Mouse (Mus musculus): Measurements from ENCODE around the gene Prdm11.

Prdm11 gene

DNA sequence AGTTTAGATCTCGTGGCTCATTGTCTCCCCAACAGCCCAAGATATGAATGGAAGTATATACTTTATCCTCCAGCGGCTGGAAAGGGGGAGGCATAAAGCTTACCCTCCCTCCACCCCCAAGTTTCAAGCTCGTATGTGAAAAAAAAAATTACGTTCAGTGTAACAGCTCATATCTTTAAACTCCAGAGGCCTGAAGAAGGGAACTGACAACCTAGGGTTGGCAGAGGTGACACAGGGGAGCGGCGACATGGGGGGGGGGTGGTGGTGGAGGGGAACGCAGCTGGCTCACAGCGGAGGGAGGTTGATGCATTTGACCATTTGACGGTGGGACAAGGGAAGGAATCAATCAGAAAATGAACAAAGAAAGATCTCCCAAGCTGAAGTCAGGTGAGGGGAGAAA lies 74.9 kb downstream of the Prdm11 start:
- intact Hi-C loops (cut with DNase I): no loop called here

DNA sequence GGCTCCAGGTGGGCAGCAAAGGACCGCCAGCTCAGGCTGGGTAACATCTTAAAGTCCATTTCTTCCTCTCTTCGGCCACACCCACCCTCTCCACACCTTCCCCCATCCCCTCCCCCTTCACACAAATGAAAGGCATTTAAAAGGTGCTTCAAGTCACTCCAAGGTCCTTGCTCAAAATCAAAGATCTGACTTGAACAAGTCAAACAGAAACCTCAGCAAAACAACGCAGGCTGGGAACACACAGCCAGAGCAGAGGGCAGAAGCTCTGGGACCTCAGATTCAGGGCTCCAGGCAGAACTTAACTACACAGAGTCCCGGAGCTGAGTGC lies 78.2 kb downstream of the Prdm11 start:
- intact Hi-C loops (cut with DNase I): no loop called here

DNA sequence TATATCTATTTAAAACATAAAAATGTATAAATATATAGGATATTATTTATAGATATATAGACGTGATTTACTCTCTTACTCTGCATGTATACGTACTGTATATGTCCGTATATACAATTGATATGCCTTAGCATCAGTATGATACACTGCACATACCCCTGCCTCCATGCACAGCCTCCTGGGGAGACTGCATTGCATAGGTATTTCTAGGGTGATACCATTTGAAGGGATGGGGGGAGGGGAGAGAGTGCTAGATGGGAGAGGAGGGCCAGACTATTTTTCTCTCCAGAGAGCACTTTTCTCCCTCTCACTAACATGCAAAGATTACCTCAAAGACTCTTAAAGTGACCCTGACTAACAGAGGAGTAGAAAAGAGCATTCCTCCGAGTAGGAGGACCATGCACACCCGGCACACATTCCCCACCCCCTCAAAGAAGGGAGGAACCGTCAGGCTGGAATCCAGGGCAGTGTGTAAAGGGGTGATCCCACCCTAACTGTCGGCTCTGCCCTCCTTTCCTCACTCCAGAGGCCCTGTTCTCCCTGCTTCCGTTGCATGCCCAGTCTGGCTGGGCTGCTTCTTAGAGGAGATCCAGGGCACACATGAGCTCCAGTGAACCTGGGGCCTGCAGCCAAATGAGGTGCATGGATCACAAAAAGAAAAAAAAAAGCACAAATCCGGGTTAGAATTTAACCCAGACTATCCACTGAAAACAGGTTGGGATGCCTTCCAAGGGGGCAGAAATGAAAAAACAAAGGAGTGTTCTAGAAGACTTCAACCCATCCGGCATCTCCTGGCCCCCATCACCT lies 78.7 kb downstream of the Prdm11 start:
- intact Hi-C loops (cut with DNase I): no loop called here

DNA sequence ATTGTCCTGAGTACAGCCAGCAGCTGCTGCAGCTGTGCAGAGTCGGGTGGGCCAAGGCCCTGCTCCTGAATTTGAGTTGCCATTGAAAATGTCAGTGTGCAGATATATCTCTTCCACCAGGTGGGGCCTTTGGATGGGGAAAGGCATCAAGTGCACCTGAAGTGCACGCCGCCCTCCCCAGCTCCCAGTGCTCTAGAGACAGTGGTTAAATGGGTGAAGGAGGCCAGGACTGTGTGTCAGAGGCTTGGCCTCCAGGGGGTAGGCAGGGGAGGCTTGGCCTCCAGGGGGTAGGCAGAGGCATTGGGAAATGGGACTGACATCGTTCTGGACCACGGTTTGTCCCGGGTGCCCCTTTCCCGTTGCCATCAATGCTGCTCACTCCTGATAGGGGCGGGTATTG lies 79.7 kb downstream of the Prdm11 start:
- intact Hi-C loops (cut with DNase I): no loop called here

DNA sequence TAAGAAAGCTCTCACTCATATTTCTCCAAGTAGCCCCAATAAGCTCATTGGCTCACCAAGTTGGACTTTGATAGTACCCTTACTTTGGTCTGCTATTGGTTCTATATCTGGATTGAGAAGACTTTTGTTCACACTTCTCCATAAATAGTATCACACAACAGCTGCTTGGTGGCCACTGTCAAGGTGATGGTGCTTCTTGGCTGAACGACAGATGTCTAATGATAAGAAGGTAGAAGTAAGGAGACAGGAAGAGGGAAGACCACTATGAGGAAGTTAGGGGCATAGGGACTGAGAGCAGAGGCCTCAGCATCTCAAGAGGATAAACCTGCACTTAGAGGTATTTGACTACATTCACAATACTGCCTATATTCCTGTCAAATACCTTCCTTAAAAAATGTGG lies 81.6 kb downstream of the Prdm11 start:
- intact Hi-C loops (cut with DNase I): no loop called here

DNA sequence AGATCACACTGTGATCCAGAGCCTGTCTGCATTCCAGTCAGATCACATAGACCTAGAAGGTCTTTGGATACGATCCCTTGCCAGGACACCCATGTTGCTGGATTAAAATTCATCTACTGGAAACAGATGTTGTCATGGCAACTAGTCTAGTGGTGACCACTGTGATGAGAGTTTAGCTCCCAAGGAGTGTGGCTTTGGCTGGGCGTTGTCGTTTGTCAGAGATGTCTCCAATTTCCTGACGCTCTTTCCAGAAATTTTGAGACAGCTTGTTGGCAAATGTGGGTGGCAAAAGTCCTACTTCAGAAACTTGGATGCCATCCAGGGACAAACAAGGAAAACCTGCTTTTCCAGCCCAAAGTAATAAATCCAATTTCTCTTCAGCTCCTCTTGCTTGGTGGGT lies 87.3 kb downstream of the Prdm11 start:
- intact Hi-C loops (cut with DNase I): no loop called here

DNA sequence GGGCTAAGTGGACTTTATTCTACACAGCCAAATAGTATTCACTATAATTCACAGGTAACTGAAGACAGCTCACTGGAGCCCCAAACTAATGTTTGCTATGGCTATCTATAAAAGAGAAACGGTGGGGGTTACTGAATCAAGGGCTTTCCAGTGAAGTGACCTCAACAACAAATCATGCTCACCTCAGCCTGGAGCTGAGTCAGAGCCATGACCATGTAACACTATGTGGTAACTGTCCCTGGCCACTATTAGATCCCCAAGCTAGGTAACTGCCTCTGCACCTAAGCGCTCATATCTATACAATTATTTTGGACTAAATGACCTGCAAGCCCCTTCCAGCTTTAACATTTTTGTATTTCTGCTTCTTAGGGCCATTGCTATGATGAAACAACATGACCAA lies 89.0 kb downstream of the Prdm11 start:
- intact Hi-C loops (cut with DNase I): no loop called here

DNA sequence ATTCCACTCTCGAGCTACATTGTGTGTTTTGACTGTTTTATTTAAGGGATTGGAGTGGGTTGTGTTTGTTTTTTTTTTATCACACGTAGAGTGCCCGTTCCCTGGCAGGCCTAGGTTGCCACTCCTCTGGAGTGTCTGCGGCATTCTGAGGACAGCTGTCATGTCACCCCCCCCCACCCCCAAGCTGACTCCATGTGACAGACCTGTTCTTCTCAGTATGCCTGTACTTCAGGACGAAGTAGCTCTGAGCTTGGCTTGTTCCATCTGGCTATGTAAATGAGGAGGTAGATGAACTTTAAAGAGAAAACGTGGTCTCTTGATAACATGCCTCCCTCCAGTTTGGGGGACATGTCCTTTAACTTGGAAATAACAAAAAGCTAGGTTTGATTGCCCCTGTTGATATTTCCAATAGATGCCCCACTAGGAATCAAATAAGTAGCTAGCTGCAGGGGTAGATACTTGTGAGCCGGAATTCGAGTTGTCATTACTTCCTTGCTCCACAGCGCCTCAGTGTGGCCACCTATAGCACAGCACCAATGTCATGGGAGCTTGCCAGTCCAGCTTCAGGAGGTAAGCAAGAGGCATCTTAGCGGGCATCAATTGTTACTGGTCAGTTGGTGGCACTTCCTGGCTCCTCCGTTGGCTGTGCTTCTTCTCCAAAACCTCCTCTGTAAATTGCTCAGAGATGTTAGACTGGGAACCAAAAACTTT lies 91.4 kb downstream of the Prdm11 start:
- intact Hi-C loops (cut with DNase I): loop anchor here (5.0 kb wide), 1 partner anchor 42 kb away; no protein-coding TSS in a partner anchor

DNA sequence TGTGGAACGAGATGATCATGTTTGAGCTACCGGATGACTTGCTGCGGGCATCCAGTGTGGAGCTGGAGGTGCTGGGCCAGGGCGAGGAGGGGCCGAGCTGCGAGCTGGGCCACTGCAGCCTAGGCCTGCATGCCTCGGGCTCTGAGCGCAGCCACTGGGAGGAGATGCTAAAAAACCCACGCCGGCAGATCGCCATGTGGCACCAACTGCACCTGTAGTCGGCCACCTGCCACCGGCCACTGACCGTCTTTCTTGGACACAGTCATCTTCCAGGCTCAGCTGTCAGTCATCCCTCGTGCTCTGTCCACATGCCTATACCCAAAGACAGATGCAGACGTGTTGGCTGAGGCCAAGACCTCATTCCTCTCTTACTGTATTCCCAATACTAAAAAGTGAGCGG lies 92.5 kb downstream of the Prdm11 start:
- intact Hi-C loops (cut with DNase I): loop anchor here (5.0 kb wide), 1 partner anchor 41 kb away; no protein-coding TSS in a partner anchor

DNA sequence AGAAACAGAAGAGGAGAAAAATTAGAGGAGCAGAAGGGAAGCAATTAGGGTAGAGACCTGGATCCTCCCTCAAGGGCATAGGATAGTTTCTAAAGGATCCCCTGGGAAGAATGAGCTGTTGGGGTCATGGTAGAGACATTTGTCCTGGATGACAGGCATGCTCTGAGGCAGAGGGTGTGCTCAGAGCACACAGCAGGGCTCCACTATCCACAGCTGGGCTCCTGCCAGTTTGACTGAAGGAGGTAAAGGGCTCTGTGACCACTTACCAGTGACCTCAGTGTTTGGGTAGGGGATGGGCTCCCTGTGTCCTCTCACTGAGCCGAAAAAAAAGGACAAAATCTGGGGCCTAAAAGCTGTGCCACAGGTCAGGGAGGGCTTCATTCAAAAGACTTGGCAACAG lies 96.4 kb downstream of the Prdm11 start:
- intact Hi-C loops (cut with DNase I): no loop called here

DNA sequence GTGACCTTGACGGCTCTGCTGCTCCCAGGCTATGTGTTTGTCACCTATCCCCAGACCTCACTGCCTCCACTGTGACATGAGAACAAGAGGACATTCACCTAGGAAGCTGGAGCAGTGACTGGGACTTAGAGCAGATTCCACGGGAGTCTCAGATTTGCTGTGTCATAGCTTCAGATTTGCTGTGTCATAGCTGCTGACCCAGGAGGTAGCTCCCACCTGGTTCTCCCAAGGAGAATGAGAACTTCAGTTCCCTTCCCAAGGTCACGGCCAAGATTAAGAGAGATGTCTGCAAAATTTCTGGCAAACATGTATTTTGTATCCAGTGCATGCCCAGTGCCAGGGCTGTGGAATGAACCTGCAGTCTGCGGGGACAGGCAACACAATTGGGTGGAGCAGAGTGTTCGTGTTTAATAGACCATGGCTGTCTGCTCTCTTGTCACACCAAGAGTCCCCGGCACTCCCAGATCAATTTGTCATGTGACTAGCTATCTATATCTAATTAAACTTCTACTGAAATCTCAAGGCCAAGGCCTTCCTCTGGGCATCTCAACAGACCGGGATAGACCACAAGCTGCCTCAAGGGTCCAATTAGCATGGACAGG lies 97.2 kb downstream of the Prdm11 start:
- intact Hi-C loops (cut with DNase I): no loop called here

DNA sequence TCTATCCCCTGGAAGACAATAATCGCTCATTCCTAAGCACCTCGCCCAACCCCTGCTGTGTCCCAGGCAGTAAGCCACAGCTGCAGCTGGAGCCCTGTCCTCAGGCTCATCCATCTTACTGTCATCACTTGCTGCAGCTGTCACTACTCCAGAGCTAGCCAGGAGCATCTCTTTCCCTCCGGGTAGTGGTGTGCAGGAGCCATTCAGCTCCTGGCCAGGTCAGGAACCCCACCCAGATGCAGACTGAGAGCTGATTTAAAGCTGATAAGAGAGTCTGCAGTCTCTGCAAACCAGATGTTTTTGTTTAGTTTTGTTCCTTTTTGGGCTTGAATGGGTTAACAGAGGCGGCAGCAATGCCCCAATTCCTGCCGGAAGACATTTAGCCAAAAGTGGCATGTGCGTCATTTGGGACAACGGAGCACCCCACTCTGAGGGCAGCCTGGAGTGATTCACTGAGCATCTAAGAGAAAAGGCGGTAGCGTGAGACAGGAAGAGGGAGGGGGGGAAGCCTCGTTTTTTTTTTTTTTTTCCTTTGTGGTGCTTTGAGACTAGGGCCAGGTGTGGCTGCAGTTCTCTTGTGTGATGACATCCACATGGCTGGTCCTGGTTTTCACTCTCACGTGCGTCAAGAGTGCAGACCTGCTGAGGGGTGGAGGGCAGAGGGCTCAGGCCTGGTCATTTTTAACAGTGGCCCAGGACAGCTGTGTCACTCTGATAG lies 97.8 kb downstream of the Prdm11 start:
- intact Hi-C loops (cut with DNase I): no loop called here

DNA sequence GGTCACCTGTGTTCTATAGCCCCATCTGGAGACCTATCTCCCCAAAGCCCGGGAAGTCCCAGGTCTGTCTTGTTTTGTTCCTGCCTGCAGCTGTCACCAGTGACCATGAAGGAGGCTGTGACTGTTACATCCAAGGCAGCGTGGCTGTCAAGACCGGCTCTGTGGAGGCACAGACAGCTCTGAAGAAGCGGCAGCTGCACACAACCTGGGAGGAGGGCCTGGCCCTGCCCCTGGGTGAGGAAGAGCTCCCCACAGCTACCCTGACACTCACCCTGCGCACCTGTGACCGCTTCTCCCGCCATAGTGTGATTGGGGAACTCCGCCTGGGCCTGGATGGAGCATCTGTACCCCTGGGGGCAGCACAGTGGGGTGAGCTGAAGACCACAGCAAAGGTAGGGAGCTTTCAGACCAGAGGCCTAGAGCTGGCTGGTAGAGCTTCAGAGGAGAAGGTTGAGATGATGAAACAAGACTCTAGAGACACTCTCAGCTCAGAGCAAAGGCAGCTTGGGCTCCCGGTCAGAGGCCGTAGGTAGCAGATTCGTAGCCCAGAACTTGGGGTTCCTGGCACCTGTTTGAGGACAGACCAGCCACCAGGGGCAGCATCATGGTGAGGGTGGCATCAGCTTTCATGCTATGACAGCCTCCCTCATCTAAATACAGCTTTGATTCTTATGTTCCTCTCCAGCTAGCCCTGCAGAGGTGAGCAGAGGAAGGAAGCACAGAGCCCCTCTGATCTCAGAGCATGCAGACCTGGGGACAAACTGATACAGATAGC lies 100.0 kb downstream of the Prdm11 start:
- intact Hi-C loops (cut with DNase I): no loop called here

DNA sequence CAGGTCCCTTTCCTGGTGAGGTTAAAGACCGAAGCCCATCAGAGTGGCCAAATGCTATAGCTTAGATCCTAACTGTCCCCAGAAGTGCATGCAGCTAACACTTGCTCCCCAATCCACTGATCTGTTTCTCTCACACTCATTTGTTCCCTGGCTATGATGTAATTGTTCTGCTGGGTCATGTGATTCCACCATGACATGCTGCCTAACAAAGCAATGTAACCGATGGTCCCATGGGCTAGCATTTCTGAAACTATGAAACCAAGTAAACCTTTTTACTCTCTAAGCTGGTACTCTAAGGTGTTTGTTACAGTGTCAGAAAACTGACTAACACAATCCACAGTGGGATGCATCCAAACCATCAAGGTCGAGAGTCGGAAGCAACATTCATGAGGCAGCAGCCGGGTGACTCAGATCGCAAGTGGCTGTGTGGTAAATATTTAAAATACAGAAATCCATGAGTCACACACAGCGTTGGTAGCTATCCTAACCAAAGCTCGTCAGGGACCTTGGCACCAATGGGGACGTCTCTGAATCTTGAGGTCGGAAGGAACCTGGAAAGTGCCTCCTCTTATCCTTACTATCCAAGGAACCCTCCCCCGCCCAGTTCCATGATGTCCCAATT lies 100.7 kb downstream of the Prdm11 start:
- intact Hi-C loops (cut with DNase I): no loop called here

DNA sequence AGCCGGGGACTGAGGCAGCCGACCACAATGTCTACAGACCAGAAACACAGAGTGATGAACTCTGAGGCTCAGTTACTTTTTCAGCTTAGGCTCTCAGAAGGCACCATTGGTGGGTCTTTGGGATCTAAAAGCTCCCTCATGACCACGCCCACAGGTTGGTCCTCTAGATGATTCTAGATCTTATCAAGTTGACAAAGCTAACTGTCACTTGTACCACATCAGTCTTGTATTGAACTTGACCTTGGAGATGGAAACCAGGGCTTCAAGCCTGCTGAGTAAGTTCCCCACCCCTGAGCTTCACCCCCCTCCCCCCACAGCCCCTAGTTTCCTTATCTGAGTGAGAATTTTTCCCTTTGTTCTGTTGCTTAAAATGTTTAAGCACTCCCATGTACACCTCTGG lies 101.6 kb downstream of the Prdm11 start:
- intact Hi-C loops (cut with DNase I): no loop called here

DNA sequence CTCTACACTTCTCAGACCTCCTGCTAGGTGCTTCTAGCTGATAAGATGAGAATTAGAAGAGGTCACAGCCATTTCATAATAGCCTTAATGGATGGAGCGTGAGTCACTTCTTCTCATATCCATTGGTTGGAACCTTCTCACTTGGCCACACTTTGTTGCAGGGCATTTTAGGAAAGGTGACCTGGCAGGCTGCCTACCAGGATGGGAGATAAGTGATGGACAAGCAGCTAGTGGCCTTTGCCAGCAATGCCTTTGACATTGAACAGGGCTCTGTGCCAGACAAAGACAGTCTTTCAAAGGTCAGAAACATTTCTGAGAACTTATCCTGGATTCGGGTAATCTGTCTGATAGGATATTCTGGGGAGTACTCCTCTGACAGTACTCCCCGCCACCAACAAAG lies 102.6 kb downstream of the Prdm11 start:
- intact Hi-C loops (cut with DNase I): no loop called here

DNA sequence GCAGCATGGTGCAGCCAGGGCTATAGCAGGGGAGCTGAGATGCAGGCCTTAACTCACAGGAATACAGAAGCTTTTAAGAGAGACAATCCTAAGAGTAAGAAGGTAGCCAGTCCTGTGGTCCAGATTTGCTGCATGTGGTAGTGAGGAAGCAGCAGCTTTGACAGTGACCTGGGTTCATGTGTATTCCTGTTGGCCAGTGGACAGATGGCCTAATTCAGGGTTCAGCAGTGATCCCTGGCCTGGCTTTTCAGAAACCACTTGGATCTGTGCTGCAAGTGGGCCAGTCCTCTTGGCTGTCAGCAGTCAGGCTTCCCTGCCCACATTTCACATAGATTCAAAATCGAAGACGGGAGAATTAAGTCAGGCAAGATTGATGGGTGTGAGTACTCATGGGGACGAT lies 104.5 kb downstream of the Prdm11 start:
- intact Hi-C loops (cut with DNase I): no loop called here

DNA sequence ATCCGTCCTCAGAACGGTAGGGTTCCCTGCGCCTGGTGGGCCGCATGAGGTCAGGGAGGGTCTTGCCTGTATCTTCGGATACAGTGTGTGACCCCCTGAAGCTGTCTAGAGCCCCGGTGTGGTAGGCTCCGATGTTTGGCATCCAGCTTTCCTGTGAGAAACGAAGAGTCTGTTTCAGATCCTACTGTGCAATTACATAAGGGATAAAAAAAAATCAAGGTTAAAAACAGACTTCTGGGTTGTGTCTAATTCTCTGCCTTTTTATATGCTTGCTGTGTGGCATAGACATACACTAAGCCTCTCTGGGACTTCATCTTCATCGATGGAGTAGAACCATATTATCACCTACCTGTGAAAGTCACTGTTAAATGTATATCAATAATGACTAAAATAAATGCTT lies 105.0 kb downstream of the Prdm11 start:
- intact Hi-C loops (cut with DNase I): no loop called here

DNA sequence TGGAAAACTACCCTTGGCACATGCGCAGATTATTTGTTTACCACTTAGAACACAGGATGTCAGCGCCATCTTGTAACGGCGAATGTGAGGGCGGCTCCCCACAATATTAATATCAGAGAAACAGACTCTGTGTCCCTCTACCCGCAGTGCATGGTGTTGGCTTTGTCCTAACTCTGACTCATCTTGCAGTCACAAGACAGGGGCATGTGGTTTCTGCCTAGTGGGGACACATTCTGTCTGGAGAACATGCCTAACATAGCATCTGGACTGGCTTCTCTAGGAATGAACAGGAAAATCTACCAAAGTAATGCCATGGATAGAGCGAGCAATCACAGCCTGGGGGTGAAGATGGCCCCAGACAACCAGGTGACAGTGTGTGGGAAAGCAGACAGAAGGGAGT lies 107.1 kb downstream of the Prdm11 start:
- intact Hi-C loops (cut with DNase I): no loop called here

DNA sequence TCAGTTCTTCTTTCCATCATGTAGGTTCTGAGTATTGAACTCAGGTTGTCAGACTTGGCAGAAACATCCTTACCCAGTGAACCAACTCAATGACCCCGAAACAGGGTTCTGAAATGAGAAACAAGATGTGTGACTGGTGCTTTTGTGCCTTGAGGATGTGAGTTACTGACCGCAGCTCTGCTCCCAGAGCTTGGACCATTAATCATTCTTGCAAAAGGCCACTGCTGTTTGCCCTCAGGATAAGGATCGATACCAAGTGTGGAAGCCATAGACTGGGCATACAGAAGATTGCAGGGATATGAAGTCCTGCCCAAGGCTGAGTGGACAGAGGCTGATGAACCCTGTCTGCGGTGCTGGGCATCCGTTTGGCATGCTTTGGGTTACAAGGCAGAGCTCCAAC lies 107.9 kb downstream of the Prdm11 start:
- intact Hi-C loops (cut with DNase I): no loop called here

DNA sequence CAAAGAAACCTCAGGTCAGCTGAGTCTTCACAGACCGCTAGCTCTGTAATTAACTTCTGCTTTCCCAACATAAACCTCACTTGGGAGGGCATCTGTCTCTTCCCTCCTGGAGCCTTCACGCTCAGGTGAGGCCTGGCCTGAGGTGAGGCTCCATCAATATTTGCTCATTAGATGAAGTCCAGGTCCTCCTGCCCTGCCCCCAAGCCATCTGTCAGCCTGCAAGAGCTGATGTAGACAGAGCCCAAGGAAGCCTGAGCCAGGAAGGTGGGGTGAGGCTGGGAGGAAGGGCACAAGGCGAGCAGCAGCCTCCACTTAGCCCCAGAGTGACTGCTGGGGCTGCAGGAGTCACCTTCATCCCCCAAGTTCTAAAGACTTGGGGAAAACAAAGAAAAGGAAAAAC lies 110.5 kb downstream of the Prdm11 start:
- intact Hi-C loops (cut with DNase I): no loop called here

All from adrenal gland (tissue).